Mouse (Mus musculus): ENCODE measurements around the gene Zmynd15.

DNA sequence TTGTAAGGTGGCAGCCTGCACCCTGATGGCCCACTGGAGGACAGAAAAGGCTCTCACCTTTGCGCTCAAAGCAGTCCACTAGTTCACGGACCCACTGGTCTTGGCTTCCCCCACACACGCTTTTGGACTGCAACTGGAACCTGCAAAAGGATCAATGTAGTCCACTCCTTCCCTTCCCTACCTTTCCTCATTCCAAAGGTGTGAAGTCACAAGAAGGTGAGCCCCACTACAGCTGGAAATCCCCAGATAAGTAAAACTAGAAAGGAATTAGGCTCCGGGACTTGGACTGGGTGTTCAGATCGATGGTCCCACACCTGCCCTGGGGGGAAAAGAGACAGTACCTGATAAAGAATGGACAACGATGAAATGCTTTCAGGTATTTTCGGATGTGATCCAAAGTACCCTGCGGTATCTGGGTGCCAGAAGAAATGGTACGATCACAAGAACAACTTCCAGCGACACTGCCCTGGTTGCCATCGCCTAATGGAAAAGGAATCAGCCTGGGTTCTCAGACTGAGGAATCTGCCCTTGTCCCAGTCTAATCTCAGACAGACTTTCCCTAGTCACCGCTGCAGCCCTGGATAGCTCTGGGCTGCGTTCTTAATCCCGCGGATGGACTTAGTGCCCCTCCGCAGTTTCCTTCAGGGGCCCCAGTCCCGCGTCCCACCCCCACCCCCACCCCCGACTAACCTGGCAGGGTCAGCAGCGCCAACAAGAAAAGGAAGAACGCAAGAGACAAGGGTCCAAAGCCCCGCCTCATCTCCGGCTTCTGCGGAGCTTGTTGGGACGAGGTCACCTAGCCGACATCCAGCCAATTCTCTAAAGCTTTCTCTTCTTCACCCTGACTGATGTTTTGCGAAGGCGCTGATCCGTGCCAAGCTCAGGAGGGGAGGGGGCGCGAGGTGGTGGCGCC is at the start of gene Zmynd15:
- TF ChIP-seq CTCF (IDR thresholded peaks at IDR 0.05; ENCODE audit: insufficient read depth, low read length) (no peak), POLR2A (IDR thresholded peaks at IDR 0.05; ENCODE audit: borderline replicate concordance, extremely low read depth, low read depth, low read length) (peak; percentile 13; the same call in 1 of the 2 replicates)

Data from lung, adult 2 months (tissue).